Mouse (Mus musculus) monocyte, adult 59 days (primary cell): ENCODE results near the gene Iqcf6. TPM values are rescaled to one million over a fixed set of nuclear protein-coding genes. Genes with fewer than 3 reads are reported as not detected.

Experiments used
- total RNA-seq, 2 experiments: library from RNA; stranded (reverse); gene quantifications; one replicate each; pipeline ENCODE4 v1.2.4; 2023

Gene Iqcf6
- total RNA-seq = not detected

GRCm38 (mm10) chr9:106626282-106626681 is at the start of gene Iqcf6:
Iqcf6 (plus strand) TSS chr9:106626582.

GRCm38 (mm10) chr9:106655884-106656720 is 29.7 kb downstream of the Iqcf6 start, which contains the start of gene Grm2:
Grm2 (minus strand) TSS chr9:106656082.

Other genes with a start within 250 kb of the Iqcf6 start
- 100 to 1,000 TPM; 647 to 744 TPM for gene Rpl29, start 197.1 kb upstream of the Iqcf6 start, total RNA-seq
- gene Acy1, start 188.3 kb upstream of the Iqcf6 start, total RNA-seq = 1 to 10 TPM; 1.6 to 1.7 TPM
- 1 to 10 TPM; 2.5 to 6.6 TPM for gene Abhd14b, start 179.1 kb upstream of the Iqcf6 start, total RNA-seq
- gene Abhd14a, start 178.9 kb upstream of the Iqcf6 start, total RNA-seq = 1 to 10 TPM in 1 of 2 experiments, under 1 TPM in 1; 0.66 to 3.3 TPM
- gene Pcbp4, start 173.3 kb upstream of the Iqcf6 start, total RNA-seq = 1 to 10 TPM; 1.3 to 2.0 TPM
- gene Gpr62, start 160.6 kb upstream of the Iqcf6 start, total RNA-seq = under 1 TPM; 0.27 to 0.31 TPM
- gene Rrp9, start 150.6 kb upstream of the Iqcf6 start, total RNA-seq = 10 to 100 TPM; 18.4 to 19.8 TPM
- 10 to 100 TPM; 28.7 to 34.4 TPM for gene Parp3, start 149.6 kb upstream of the Iqcf6 start, total RNA-seq
- gene Iqcf1, start 126.6 kb upstream of the Iqcf6 start, total RNA-seq = not detected
- gene Iqcf5, start 112.0 kb upstream of the Iqcf6 start, total RNA-seq = not detected
- not detected for gene Iqcf3, start 65.0 kb upstream of the Iqcf6 start, total RNA-seq
- not detected for gene Iqcf4, start 55.6 kb upstream of the Iqcf6 start, total RNA-seq
- gene Grm2, start 29.5 kb downstream of the Iqcf6 start, total RNA-seq = not detected
- gene Tex264, start 59.3 kb downstream of the Iqcf6 start, total RNA-seq = 10 to 100 TPM; 33.1 to 36.4 TPM
- 10 to 100 TPM; 10.0 to 14.1 TPM for gene Rad54l2, start 162.6 kb downstream of the Iqcf6 start, total RNA-seq
- 1 to 10 TPM; 4.4 to 6.8 TPM for gene Dcaf1, start 195.3 kb downstream of the Iqcf6 start, total RNA-seq